Mouse (Mus musculus) adipocyte (in vitro differentiated cells): ENCODE measurements at regions not wholly inside any gene's neighbourhood (a gene's known extent, or its start where the extent isn't known, plus 50 kb on each side); places are given as distances from the start of the nearest gene placed in this dataset.

Experiments used
- DNase-seq: peaks from one replicate; pipeline ENCODE4 v3.0.0-alpha.2; 2016; ENCODE audit warnings: low spot score

DNA sequence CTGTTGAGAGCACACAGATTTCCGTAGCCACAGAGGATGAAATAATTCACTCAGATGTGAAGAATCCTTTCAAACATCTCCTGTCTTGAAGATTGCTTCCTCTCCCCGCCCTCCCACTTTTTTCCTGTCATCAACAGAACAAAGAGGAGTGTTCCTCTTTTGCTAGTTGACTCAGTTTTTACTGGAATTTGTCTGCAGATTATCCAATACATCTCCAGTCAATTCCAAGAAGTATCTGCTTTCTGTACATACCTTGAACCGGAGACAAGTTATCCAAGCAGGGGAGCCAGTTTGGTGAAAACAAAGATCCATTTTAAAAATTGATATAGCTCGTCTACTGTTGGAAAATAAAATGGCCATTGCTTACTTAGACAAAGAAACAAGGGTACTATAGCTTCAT, 328.5 kb downstream of the Ttll7 start:
- no peak for DNase-seq

DNA sequence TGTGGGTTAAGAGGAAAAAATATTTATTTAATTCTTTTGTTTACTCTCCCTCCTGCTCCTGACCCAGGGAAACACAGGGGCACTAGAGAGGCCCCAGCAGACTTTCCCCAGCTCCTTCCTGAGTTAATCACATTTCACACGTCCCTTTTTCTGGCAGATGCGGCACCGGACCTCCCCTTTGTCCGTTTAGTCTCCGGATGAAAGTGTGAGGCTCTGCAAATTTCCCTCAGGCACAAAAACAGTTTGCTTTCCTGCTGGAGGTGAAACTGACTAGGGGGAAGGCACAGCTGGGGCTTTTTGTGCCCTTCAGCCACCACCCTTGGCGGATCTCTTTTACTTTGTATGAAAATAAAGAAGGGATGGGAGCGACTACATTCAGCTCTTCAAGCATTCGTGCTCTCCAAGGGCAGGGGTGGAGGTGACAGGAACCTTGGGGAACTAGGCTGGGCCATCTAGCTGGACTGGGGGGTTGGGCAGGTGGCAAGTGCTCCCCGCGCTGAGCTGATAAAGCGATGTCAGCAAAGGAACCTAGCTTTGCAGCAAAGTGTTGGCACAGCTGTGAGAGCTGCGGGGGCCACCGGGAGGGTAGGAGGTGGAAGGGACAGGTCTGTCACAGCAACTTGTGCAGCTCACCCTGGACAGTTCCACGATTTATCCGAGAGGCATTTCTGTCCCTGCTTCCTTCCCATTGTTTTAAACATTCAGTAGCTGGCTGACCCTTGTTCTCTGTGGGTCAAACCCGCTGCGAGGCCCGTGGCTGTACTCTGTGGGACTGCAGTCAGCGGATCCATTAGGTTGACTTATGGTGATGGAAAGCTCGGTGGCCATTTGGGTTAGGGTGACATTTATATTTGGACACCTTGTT, 329.6 kb downstream of the Ttll7 start:
- DNase-seq: no peak

DNA sequence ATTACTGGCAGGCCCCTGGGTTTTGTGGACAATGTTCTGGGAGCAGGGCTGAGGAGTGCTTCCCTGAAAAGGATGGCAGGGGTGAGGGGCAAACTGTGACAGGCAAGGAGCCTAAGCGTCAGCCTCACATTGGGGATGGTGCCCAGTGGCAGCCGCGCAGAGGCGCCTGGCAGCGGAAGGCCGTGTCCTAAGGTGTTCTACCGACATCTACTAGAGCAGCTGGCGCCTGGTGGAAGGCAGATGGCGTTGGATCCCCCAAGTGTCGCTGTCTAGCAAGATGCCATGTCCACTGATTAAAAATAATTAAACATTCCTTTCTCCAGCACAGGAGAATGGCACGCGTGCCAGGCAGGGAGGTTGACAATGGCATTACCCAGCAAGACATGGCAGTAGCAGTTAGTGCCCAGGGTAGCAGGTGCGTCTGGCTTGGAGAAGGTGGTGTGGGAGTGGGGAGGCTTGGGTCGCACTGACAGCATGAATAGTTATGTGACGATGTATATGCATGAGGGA, 330.3 kb downstream of the Ttll7 start:
- DNase-seq: no peak

DNA sequence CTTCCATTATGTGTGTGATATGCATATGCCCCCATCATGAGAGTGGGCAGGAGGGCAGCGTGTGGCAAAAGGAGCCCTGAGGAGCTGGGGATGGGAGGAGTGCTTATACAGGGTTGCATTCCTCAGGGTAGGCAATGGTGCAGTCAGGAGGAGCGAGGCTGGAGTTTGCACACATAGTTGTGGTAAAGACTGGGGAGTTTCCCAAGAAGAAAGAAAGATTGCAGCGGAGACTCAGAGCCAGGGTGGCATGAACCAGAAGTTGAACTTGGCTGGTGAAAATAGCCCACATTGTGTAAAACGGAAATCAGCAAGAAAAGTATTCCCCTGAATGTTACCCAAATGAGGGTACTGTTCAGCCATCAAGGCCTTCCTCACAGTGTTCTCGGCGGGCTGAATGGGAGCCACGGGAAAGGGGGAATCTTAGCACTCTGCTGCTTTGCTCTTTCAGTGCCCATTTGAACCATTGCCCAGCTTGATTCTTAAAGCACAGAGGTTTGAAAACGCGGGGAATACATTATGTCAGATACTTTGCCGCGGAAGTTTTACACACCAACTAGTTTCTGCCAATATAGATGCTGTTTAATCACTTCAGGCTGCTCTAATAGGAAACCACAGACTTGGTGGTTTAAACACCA, 331.6 kb downstream of the Ttll7 start:
- DNase-seq: peak; percentile 19

DNA sequence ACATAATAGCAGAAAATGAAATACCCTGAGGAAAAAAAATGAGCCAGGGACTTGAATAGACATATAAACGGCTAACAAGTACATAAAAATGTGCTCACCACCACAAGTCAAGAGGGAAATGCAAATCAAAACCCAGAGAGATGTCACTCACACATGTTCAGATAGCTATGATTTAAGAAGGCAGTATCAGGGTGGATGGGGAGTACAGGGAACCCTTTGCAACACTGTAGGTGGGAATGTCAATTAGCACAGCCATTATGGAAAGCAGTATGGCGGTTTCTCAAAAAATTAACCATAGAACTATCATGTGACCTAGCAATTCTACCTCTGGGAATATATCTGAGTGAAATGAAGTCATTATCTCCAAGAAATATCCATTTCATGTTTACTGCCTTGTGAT, 337.6 kb downstream of the Ttll7 start:
- DNase-seq: no peak

DNA sequence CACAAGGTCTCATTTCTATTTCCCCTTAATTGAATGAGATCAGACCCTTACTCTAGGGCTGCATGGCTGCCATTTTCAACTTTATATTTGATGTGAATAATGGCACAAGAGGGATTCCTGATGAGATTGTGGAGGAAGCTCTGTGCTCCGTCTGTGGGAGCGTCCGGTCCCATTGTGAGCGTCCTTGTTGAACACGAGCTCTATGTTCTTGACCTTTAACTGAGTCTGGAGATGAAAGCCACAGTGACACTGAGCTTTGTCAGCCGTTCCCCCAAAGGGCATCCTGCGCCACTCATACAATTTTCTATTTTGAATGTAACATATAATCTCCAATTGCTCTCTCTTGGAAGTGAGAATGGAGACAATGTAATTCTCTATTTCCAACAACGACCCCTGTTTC, 344.5 kb downstream of the Ttll7 start:
- no peak for DNase-seq

DNA sequence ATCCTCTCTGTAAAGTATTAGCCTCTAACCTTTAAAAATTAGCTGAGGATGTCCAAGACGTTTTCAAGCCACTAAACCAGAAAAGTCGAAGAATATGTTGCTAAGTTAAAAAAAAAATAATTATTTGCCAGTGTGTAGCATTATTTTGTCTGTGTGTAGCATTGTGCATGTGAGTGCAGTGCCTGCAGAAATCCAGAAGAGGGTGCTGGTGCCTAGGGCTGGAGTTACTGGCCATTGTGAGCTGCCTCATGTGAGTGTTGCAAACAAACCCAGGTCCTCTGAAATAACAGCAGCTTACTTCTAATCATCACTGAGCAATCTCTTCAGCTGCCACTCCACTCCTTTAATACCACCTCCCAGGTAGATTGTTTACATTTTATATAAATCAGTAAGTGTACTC, 345.0 kb downstream of the Ttll7 start:
- DNase-seq: peak; percentile 6

DNA sequence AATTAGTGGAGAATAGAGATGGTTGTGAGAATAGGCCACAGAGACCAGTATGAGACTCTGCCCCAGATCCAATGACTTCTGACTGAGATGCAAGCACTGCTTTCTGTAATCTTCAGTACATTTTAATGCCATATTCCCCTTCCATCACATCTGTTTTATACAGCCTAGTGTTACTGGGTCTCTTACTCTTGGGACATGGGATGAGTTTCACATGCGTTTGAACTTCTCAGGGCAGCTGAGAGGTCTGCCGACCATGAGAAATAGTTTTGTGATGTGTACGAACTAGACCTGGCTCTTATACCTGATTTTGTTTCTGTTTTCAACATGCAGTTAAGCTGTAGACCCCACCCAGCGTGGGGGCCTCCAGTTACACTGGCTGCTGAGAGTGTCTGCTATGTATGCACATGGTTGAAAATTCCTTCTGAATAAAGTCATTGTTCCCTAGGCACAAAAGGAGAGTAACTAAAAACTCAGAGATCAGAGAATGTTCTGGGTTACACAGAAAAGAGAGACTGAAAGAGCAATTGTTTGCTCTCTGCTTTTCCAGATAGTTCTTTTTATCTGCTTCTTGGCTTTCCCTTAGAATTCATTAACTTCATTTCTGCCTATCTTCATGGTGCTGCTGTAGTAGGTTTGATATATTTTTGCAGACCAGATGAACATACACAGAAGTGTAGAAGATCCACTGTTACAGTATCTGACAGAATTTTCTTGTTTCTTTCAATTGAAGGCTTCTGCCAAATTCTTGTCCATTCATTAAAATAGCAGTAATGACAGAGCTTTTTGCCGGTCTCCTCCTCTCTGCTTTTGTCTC, 359.2 kb downstream of the Ttll7 start:
- DNase-seq: no peak

DNA sequence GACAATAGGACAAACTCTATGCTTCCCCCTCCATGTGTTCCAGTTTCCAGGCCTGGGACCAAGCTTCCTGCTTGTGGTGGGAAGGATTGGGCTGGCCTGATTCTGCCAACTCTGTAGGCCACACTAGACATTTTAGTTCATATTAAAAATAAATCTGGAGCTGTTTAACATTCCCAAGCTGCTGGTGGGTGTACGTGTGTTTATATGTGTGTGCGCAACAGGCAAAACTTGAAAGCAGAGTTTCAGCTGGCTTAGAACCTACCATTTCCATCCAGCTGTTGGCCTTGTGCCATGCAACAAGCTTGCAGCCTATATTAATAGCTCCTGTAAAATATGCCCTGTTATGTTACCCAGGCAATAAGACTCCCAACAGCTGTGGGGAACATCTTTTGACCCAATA, 376.5 kb downstream of the Ttll7 start:
- no peak for DNase-seq

DNA sequence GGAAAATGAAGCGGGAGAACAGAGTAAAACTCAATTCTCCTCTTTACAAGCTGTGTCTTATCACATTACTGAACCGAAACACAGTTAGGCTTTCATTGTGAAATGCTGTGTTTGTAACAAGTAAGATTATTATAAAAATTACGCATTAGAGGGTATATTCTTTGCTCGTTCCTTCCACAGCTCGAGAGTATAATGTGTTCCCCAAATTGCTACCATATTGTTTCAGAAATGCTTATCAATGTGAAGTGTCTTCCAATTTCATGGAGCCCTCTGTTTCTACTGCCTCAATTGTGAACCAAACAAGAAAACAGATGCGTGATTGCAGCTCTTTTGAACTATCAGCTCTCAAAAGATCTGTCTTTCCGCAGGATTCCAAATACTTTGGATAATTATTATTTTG, 378.4 kb downstream of the Ttll7 start:
- no peak for DNase-seq

DNA sequence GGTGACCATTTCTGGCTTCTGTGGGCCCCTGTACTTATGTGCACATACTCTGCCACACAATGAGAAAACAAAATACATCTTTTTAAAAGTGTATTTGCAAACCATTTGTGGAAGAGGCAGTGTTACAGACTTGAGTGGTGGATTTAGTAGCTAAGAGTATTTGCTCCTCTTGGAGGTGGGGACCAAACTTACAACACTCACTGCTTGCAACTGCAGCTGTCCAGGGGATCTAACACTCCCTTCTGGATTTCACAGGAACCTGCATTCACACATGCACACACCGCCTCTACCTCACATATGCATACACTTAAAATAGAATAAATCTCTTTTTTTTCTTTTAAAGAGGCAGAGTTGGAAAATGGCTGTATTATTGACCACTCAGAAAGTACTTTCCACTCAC, 386.2 kb downstream of the Ttll7 start:
- DNase-seq: no peak

DNA sequence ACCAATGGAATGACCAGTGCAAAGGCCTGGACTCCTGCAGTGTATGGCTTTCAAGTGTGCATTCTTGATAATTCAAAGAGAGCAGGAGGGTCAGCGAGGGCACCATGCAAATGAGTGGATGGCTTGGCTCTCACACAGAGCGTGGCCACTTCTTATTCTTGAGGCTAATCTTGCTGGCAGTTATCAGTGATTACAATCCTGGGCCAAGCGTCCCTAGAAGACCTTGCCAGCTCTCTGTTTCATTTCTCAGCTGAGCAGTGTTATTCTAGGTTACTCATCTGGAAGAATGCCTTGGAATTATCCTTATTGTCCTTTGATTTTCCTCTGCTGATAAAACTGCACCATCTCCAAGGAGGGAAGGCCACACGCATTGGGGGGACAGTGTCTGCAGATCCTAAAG, 388.5 kb downstream of the Ttll7 start:
- DNase-seq: no peak

DNA sequence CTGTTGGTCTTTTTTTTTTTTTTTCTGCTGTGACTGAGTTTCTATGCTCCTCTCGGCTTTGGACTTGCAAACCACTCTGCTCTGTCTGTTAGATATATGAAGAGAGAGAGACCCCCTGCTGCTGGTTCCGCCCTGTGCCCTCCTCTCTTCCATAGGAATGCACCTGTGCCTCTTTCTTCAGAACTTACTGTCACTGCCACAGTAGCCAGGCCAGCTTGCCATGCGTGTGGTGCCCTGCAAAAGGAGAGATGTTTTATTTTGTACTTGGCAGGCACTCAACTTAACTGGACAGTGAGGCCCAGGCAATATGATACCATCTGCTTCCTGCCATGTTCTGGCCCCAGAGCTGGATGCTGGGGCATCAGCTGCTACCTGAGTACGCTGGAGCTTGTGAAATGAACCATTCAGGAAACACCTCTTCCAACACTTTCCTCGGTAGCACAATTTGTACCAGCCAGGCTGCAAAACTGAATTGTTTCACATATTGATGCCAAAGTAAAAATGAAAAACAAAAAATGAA, 392.8 kb downstream of the Ttll7 start:
- DNase-seq: no peak

DNA sequence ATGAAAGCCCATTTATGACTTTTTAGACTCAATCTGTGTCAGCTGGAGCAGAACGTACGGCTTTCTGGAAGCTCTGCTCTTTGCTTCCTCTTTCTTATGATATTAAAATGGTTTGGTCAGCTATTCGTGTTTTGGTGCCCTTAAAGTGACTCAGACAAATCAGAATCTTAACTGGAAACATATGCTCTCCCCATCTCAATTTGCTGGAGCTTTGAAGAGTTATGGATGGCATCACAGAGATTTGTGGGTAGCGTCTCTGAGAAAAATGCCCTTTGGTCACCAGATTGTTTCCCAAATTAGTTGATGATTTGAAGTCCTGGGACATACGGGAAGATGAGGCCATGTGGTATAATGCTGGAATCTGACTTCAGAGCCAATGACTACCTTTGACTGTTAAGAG, 394.0 kb downstream of the Ttll7 start:
- DNase-seq: no peak

DNA sequence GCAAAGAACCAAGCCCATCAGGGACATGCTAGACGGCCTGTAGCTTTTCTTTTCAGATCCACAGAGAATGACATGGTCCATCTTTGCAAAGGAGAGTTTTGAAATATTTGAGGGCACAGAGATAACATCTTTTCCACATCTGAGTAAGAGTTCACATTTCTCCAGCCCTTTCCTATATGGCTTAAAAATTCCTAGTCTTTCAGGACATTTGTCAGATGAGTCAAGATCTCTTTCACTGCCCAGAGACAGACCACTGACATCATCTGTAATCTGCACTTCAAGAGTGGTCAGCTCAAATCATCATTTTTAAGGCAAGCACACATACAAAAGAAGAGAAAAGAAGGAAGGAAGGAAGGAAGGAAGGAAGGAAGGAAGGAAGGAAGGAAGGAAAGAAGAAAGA, 397.3 kb downstream of the Ttll7 start:
- no peak for DNase-seq

DNA sequence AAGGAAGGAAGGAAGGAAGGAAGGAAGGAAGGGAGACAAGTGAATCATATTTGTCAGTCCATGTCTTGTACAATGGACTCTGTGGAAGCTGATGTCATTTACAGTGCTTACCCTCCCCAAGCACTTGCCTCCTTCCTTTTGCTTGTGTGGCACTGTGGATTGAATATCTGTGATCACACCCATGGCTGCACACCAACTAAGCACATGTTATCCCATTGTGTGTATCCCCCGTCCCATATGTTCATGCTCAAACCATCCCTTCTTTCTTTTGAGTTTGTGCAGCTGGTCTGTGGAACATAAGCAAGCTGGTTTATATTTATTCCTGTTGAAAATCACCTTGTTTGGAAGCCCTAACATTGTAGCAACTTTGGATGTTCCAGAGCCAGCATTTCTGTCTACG, 397.7 kb downstream of the Ttll7 start:
- DNase-seq: no peak

DNA sequence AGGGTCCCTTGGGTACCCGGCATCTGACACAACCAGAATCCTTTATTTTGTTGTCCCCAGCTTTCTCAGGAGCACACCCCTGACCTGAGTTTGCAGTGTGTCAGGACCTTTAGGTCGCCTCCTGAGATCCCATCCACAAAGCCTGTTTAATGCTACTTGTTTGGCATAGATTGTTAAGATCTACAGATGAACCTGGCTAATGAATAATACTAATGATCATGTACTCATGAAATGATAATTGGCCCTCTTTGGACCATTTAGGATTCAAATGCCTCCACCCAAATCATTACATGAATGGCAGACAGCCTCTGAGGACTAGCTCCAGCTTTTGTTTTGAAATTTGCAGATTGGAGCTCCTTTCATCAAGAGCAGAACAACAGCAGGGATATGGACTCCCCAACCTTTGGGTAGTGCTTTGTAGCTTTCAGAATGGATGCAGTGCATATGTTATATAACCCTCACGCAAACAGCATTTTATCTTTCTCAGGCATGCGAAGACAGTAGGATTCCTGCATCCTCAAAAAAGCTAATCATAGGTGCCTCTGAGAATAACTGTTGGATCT, 400.1 kb downstream of the Ttll7 start:
- no peak for DNase-seq

DNA sequence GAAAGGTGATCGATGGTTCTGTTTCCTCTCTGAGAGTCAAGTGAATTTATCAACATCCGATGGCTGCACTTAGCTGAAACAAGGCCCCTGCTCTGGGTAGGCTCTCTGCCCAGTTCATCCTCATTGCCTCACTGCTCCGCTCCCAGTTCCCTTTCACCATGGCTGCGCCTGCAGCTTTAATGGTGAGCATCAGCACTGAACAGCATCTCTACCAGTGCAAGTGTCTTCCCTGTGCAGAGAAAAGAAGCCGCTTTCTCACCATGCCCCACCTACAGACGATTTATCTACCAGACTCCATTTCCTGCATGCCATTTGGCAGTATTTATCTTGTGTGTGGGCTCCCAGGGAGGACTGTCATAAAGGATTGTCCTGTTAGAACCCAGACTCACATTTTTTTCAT, 400.6 kb downstream of the Ttll7 start:
- peak; percentile 22 for DNase-seq

DNA sequence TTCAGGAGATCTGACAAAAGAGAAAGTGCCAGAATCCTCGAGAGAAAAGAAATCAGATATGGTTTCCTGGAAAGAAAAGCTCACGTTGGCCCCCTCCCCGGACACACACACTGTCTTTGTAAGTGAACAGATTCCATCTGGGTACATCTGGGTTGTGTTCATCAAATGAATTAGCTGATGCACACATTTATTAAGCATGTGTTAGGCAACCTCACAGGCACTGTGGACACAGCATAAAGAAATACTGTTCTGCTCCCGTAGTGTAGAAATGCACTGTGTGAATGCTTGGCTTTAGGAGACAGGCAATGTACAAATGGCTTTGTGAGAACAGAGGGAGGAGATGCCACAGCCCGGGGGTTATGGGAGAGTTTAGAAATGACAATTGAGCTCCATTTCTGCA, 402.3 kb downstream of the Ttll7 start:
- no peak for DNase-seq

DNA sequence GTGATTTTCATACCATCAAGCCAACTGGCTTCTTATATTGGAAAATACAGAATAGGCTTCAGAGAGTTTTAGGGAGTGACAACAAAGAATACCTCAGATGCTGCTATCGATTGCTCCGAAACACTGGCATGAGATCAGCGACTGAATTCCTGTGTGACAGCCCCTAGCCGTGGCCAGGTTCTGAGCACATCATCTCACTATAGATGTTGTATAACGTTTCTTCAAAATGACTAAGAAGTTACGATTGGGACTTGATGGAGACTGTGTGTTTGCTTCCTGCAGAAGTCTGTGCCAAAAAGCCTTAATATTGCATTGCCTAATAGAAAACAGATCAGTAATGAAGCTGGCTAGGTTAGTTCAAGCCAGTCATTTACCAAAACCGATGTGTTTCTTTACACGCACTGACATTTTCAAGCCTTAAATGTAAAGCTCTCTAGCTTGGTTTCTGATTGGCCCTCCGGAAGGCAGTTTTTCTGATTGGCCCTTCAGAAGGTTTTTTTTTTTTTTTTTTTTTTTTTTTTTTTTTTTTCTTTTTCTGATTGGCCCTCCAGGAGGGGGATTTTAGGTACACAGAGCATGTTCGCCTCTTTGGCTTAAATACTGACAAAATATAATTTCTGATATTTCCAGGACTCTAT, 408.9 kb downstream of the Ttll7 start:
- DNase-seq: no peak

DNA sequence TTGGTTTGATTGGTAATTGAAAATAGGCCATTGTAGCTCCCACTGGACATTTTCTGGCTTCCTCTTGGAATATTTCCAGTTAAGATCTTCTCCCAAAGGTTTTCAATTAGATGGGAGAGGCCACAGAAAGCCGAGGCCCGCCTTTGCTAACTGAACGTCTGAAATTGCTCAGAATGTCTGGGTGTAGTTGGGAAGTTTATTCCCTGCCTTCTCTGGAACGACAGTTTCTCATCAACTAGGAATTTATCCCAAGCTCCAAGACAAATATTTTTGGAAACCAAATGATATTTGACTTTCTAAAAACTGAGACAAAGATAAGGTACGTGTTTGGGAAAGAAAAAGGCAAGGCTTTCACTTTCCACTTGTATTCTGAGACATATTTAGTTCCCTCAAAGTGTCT, 414.4 kb downstream of the Ttll7 start:
- no peak for DNase-seq

DNA sequence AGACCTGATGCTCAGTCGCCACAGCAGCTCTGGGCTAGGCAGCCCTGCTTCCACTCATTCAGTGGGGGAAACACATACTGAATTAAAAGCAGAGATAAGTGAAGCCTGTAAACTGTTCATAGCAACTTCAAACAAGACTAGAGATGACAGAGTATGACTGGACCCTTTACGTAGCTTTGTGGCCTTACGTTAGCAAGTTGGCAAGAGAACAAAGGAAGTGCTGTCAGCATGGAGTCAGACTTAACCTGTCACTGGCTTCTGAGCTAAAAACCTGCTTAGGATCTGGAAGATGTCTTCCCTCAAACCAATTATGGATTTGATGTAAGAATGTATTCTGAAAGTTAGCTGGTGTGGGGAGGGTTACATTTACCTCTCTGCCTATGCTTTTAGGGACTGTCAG, 421.3 kb downstream of the Ttll7 start:
- DNase-seq: no peak
